Mouse (Mus musculus): ENCODE measurements around the gene Cyp4f16.
"Not testable (repeated sequence)": the region's sequence is repeated elsewhere in the genome, so short reads cannot be mapped to it uniquely, and the experiment has no call there.

Cyp4f16 gene

DNA sequence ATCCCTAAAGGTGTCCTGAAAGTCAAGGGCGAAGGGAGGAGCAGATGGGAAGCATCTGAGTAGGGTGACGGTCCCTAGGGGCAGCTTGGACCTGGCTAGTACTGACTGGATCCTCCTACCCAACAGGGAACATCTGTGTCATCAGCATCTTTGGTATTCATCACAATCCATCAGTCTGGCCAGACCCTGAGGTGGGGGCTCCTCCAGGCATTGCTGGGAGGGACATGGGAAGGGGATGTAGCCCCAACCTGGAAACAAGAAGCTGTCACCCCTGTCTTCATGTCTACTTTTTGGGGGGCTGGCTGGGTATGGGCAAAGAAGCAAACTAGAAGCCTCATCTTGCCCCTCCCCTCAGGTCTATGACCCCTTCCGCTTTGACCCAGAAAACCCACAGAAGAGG is 14.0 kb downstream of the Cyp4f16 start:
- in situ Hi-C loops (cut with MboI, MseI), result loop anchor here (5.0 kb wide), 2 partner anchors 82 to 132 kb away; no protein-coding TSS in a partner anchor

DNA sequence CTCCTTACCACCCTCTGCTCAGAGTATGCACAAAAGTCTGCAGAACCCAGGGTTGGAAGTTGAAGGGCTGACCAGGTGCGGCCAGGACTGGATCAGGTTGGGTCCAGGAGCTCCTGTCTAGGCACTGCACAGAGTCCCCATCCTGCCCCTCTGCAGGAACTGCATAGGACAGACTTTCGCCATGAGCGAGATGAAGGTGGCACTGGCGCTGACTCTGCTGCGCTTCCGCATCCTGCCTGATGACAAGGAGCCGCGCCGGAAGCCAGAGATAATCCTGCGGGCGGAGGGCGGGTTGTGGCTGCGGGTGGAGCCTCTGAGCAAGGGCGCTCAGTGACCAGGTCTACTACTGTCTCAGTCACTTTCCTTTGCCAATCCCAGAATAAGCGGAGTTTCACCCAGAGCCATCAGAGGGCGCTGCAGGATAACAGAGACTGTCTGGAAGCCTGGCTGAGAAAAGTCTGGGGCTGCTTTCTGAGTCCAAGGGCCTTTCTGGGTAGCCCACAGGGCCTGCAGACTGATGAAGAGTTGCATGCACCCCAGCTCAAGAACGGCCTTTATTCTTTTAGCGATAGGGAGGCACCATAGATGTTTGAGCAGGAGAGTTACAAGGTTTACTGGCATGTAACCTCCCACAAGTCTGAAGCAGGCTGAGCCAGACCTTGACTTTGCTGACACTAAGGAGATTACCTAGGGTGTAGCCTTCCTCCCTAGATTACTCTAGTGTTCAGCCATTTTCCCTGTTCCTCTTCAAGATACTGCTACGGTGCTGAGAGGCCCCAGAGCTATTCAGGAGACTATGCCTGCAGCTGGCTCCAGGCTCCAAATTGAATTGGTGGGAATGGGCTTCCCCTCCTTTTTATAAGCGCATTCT is 14.8 kb downstream of the Cyp4f16 start:
- in situ Hi-C loops (cut with MboI, MseI), result loop anchor here (5.0 kb wide), 2 partner anchors 81 to 131 kb away; no protein-coding TSS in a partner anchor

DNA sequence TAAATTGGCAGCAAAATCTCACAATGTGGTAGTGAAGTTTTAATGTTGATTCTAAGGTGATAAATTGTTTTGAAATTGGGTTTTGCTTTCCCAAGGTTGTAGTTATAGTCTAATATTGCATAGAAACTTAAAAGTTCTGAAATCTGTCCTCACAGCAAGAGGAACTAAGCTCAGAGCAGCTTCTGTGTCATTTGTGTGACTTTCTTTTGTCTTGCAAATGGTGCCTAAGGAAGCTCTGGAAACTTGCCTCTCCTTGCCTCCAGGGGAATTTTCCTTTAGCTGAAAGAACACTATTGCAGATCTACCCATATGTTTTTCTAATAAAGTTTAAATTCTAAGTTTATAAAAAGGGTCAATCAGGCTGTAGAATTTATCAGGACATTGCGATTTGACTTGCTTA is 16.7 kb downstream of the Cyp4f16 start:
- in situ Hi-C loops (cut with MboI, MseI), result loop anchor here (5.0 kb wide), 2 partner anchors 79 to 129 kb away; no protein-coding TSS in a partner anchor

DNA sequence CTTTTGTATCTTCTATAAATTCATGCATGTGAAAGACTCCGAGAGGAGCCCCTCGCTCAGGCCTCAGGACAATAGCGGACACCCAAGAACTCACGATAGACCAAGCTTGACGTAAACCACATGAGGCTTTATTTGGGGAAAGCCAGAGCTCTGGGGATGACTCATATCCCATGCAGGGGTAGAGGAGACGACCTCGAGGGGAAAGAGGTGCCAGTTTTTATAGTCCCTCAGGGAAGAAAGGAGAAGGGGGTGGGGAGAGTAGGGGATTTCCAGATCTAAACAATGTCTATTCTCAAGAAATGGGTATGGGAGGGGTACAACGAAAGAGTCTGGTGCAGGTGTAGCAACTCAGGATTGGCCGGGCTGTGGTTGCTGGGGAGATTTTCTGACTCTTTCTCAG is 18.0 kb downstream of the Cyp4f16 start:
- in situ Hi-C loops (cut with MboI, MseI), result loop anchor here (5.0 kb wide), 2 partner anchors 78 to 128 kb away; no protein-coding TSS in a partner anchor

DNA sequence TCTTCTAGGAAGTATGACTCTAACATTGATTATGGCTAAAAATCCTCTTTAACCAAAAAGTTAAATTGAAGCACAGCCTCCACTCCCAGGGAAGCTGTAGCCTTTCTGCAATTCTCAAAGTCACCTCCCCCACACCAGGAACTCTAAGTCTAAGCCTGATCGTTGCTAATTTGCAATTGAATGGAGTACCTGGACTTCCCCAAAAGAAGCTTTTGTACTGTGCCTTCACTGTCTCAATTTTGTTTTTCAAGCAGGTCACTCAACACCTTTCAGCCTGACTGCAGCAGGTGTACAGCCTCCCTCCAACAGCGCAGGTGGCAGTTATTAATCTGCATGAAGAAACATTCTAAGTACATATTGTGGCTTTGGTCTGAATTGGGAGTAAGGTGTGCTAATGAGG is 26.9 kb downstream of the Cyp4f16 start:
- in situ Hi-C loops (cut with MboI, MseI), result not testable (repeated sequence)

DNA sequence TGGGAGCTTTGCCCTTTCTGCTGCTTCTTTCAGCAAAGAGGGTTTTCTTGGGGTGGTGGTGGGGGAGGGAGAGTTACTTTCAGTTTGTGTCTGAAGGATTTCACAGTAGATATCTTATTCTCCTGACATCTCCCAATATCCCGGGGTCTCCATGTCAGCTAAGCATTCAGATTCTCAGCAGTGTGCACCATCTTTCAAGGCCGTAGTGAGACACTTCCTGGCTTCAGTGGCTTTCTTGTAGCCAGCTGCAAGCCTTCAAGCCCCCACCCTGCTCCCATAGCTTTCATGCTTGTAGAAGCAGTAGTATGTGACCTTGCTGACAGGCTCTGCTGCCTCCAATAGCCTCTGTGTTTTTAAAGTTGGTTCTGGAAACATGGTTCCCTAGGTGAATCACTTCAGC is 36.9 kb downstream of the Cyp4f16 start:
- in situ Hi-C loops (cut with MboI, MseI), result not testable (repeated sequence)

DNA sequence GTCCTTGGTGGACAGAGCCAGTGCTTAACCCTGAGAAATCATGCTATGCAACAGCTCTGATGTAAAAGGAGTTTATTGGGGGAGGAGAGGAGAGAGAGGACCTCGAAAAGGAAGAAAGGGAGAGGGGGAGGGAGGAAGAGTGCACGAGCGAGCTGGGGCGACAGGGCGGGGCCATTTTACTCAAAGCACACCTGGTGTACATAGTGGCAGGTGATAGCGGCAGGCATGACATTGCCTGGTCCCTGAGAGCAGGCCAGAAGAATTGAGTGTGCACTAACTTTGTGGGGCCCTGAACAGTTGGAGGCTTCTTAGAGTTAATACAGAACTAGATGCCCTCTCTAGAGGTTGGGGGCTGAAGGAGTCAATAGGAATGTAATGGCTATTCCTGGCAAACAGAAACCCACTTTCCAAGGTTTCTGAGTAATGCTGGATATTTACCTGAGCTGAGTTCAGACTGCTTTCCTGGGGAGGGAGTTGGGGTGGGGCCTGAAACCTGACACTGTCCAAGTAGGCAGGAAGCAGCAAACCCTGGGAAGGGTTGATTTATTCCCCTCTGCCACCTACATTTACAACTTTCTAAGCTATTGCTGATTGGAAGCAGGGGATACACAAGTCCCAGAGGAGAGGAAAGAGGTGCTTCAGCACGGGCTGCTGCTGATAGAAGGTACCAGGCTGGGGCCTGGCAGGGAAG is 41.3 kb downstream of the Cyp4f16 start:
- in situ Hi-C loops (cut with MboI, MseI), result no loop called here

DNA sequence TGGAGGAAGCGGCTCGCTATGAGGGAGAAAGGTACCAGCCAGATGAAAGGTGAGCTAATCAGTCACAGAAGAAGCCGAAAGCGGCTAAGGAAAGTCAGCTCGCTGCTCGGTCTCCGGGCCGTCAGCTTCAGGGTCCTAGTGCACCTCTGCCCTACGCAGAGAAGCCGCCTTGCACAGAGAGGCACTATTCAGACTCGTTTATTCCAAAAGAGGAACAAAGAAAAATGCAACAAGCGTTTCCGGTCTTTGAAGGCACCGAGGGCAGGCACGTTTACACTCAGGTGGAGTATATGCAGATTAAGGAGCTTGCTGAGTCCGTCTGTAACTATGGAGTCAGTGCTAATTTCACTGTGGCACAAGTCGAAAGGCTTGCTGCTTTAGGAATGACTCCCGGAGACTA is 60.1 kb downstream of the Cyp4f16 start:
- in situ Hi-C loops (cut with MboI, MseI), result no loop called here

All from regulatory T cell (primary cell).